Mouse (Mus musculus) right cerebral cortex, postnatal 36 days (tissue): ENCODE results near the gene Arhgdia.

Experiments
- DNase-seq, 2 experiments: peaks; one replicate each; pipeline ENCODE4 v3.0.0; 2022; ENCODE audit warnings: low spot score in 2 of 2, mixed read lengths in 1 of 2

Arhgdia gene

DNA sequence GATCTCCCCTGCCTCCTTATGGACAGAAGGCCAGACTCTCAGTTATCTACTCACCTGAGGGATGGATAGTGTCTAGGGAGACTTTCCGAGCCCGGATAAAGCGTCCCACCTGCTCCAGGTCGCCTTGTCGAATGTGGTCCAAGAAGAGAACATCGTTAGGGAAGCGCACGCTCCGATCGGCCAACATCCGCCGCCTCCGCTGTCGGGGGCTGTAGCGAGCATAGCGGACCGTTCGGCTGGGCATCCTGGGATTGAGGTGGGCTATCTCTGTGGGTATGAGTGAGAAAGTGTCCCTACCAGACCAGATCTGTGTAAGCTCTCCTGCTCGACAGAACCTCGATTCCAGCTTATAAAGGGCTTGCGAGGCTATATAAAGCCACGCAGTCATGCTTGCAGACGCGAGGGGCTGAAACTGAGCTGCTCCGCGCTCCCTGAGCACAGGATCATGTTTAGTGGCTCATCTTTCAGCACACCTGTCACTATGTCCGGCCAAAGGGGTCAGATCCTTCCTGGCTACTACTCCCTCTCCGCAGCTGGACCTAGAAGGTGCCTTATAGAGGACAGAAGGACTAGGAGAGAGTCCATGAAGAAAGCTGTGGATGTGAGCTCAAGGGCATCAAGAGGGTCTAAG, 30.5 kb downstream of the Arhgdia start, which contains the start of gene Ppp1r27:
Gene Ppp1r27, minus strand, starts transcription at position 323 of the 631 bp plus-strand sequence.
- DNase-seq, result no peak

DNA sequence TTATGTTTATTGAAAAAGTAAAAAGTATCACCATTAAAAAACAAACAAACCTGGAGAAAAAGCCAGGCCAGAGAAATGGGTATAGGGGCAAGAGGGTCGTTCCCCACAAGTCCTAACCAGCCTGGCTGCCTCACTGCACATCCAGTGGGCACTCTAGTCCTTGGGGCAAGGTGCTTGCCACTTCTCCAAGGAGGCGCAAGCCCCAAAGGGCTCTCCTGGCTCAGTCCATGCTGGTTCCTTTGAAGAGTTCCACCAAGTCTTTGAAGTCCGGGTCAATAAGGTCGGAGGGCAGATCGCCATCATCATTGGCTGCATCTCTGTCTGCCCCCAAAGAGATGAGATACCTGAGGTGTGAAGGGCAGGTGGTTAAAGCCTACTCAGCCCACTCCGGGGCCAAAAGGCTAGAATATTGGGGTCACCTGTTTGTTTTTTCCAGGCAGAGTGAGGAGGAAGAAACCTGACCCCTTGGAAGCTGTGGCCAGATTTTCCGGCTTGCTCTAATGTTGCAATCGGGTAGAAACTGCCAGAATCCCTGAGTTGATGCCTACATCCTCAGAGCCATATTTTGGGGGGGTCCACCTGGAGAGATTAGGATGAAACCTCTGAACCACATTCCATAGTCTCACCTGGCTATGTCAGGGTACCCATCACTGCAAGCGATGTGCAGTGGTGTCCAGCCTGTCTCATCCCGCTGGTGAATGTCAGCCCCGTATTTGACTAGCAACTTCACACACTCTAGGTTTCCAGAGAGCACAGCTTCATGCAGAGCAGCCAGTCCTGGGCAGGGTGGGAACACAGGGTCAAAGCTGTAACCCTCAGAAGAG, 31.2 kb downstream of the Arhgdia start:
- no peak for DNase-seq

DNA sequence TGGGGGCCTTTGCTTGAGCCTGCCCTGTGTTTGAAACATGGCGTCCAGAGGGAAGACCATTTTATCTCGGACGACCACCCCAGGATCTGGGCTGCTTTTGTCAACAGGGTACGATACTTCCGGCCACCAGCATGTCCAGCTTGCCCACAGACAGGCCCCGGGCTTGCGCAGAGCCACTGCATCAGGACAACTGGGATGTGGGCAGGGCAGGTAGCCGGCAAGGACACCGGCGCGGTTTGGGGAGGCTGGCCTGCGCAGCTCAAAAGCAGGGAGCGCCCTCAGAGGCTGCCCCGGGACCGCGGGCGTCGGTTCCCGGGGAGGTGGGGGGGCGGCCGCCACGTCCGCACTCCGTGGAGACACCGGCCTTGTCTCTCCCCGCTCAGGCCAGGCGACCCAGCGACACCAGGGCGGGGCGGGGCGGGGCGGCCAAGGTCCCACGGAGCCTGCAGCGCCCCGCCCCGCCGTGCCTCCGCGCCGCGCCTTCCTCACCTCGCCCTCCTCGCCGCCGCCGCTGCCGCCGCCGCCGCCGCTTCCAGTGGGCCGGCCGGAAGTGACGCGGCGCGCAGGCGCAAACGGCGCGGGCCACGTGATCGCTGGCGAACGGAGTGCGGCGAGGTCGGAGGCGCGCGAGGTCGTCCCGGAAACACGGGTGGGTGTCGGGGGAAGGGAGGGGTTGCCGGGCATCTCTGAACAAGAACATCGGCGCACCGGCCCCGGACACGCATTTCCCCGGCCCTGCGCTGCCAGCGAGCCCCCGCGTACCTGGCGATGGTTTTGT, 32.1 kb downstream of the Arhgdia start, which contains the start of gene Mcrip1:
Gene Mcrip1, minus strand, starts transcription at position 560 of the 778 bp plus-strand sequence.
- DNase-seq, result peak; percentile 89 to 90

GRCm38 (mm10) chr11:120548786-120549167, 32.6 kb downstream of the Arhgdia start:
- DNase-seq, result no peak

- DNase-seq, result no peak
Measured at GRCm38 (mm10) chr11:120548214-120548613, 33.2 kb downstream of the Arhgdia start.

GRCm38 (mm10) chr11:120547469-120547868, 34.0 kb downstream of the Arhgdia start:
- DNase-seq, result no peak

- no peak for DNase-seq
Measured at GRCm38 (mm10) chr11:120545964-120546363, 35.5 kb downstream of the Arhgdia start.

DNA sequence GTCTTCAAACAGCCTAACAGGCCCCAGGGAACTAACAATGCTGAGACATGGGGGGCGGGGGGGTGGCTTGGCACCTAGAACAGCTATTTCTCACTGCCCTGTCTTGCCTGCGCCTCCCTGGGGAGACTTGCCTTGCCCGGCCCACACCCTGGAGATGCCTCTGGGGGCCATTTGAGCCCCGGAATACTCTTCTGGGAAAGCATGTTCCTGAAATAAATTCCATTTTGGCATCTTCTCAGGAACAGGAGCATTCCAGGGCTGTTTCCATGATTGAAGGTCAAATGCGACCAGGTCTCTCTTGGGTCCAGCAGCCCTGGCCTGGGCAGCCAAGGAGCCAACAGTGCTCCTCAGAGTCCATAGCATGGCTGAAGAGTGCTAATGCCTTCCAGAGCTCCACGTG, 39.0 kb downstream of the Arhgdia start:
- DNase-seq, result no peak

GRCm38 (mm10) chr11:120541907-120542306, 39.5 kb downstream of the Arhgdia start:
- no peak for DNase-seq

GRCm38 (mm10) chr11:120539285-120540014, 42.0 kb downstream of the Arhgdia start:
- no peak for DNase-seq

- DNase-seq, result no peak
Measured at GRCm38 (mm10) chr11:120538955-120539284, 42.5 kb downstream of the Arhgdia start.

DNA sequence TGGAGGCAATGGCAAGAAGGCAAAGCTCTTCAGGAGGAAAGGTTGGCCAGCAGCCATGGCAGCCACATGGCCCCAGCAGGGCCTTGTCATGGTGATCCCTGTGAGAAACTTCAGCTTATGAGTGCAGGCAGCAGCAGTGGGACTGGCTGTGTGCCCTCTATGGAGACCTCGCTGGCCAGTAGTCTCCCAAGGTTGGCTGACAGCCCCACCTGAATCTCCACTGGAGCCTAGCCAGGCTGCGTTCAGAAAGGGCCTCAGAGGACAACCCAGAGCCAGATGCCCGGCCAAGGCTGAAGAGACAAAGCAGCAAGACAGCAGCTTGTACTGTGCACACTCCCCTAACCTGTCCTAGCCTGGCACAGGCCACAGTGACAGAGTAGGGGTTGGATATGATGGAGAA, 42.9 kb downstream of the Arhgdia start:
- no peak for DNase-seq

- no peak for DNase-seq
Measured at GRCm38 (mm10) chr11:120535804-120536203, 45.6 kb downstream of the Arhgdia start.

DNA sequence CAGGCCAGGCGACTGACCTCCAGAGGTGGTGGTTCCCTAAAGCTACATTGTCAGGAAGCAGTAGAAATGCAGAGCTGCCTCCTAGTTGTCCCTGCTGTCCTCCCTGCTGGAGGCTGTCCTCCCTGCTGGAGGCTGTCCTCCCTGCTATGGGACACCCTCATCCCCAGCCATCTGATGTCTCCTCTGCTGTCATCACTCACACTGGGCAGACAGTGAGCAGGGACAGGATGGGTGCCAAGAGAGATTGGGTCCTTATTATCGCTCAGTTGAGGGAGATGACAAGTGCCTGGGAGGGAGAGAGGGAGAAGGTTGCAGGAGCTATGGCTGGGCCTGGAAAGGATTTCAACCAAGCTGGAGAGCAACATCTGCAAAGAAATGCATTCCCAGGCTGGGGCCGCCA, 46.3 kb downstream of the Arhgdia start:
- DNase-seq, result no peak

GRCm38 (mm10) chr11:120534093-120534492, 47.3 kb downstream of the Arhgdia start:
- DNase-seq, result no peak

DNA sequence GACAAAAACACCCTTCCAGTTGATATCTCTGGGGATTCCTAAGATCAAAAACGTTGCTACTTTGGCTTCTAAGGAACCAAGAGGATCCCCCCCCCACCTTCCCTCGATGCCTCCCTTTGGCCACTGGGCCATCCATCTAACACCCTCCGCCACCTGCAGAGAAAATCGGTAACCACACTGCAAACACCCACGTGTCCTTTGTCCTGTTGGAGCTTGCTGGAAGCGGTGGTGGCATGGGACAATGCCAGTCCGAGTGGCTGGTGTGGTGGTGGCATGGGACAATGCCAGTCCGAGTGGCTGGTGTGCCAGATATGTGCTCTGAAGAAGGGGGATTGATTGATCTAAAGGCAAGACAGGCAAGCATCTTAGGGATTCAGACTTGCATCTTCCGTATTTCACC, 49.8 kb downstream of the Arhgdia start:
- no peak for DNase-seq

DNA sequence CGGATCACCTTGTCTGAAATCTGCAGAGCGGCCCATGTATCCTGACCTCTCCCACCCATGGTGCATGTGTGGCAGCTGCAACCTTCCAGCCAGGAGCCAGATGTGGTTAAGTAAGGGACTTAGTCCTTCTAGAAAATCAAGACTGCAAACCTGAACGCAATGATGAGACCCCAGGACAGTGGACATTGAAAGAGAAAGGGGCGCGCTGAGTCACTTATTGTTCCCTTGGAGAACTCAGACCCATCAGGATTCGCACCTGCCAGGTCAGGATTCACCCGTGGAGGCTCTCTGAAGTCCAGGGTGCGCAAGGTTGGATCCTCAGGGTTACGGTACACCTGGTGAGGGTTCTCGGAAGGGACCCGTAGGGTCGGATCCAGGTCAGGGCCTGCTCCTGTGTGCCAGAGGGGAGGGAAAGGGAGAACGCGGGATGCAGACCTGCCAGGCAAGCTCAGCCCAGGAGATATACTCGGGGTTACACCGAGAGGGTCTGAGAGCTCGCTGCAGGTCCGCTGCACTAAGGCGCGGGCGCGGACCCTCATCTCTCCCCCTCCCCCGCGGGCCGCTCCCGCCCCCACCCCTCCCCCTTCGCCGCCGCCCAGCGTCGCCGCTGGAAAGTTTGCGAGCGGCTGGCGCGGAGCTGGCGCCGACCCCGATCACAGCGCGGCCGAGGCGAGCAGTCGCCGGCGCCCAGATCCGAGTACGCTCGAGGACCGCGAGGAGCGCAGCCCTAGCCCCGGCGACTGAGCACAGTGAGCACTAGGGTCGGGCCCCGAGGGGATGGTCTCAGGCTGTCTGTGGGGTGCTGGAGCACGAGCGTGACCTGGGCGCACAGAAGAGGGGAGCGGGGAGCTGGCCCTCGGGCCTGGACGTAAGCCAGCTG, 51.1 kb downstream of the Arhgdia start, which contains the start of gene Gcgr:
Gene Gcgr, plus strand, starts transcription at position 615 of the 880 bp plus-strand sequence.
- no peak for DNase-seq

GRCm38 (mm10) chr11:120528903-120529302, 52.5 kb downstream of the Arhgdia start:
- no peak for DNase-seq
